Mouse (Mus musculus) neural tube, postnatal 0 days (tissue): ENCODE measurements around the gene Olfr297. TPM values are rescaled to one million over a fixed set of nuclear protein-coding genes. Genes with fewer than 3 reads are reported as not detected.

Experiments used
- polyA plus RNA-seq: library from polyadenylated mRNA; unstranded; fragments of >200 nt; fragmentation: Nextera tagmentation; extraction: Ambion mirVana; gene quantifications from 2 replicates; pipeline ENCODE4 v1.2.1, GENCODE M21; 2015

Gene Olfr297
- polyA plus RNA-seq = not detected in 2 replicates

GRCm38 (mm10) chr7:86519668-86520067, at the start of gene Olfr297:
TSS of gene Olfr297 (plus strand) at chr7:86519968.

GRCm38 (mm10) chr7:86492384-86492783, 27.4 kb upstream of the Olfr297 start, which contains the start of gene Olfr298:
TSS of gene Olfr298 (minus strand) at chr7:86492484.

Other genes starting within 250 kb of the Olfr297 start
- gene Olfr310, start 242.8 kb upstream of the Olfr297 start, polyA plus RNA-seq = not detected in 2 replicates
- gene Olfr309, start 206.3 kb upstream of the Olfr297 start, polyA plus RNA-seq = not detected in 2 replicates
- not detected in 2 replicates for gene Olfr308, start 194.3 kb upstream of the Olfr297 start, polyA plus RNA-seq
- not detected in 2 replicates for gene Olfr307, start 182.4 kb upstream of the Olfr297 start, polyA plus RNA-seq
- gene Olfr305, start 153.0 kb upstream of the Olfr297 start, polyA plus RNA-seq = not detected in 2 replicates
- gene Olfr304, start 133.3 kb upstream of the Olfr297 start, polyA plus RNA-seq = not detected in 2 replicates
- gene Olfr303, start 122.2 kb upstream of the Olfr297 start, polyA plus RNA-seq = not detected in 2 replicates
- gene Olfr301, start 116.1 kb upstream of the Olfr297 start, polyA plus RNA-seq = not detected in 2 replicates
- gene Olfr299, start 60.0 kb upstream of the Olfr297 start, polyA plus RNA-seq = not detected in 2 replicates
- gene Olfr298, start 27.5 kb upstream of the Olfr297 start, polyA plus RNA-seq = not detected in 2 replicates
- gene Olfr295, start 63.9 kb downstream of the Olfr297 start, polyA plus RNA-seq = not detected in 2 replicates
- gene Olfr294, start 96.7 kb downstream of the Olfr297 start, polyA plus RNA-seq = not detected in 2 replicates
- gene Olfr293, start 129.1 kb downstream of the Olfr297 start, polyA plus RNA-seq = not detected in 2 replicates
- not detected in 2 replicates for gene Olfr292, start 168.4 kb downstream of the Olfr297 start, polyA plus RNA-seq